Mouse (Mus musculus) ES-E14 (cell line): Measurements from ENCODE around the gene Teddm3.

Experiments used
- CHD2 ChIP-seq: IDR thresholded peaks from 2 replicates; pipeline ENCODE4 v1.6.1; 2014; ENCODE audit warnings: mild to moderate bottlenecking, low read depth, low read length, inconsistent platforms
- ZC3H11A ChIP-seq: IDR thresholded peaks from 2 replicates; pipeline ENCODE4 v1.6.1; 2012; ENCODE audit warnings: low read depth, mild to moderate bottlenecking, inconsistent platforms, low read length, borderline replicate concordance

GRCm38 (mm10) chr16:21198529-21198928 lies 44.7 kb upstream of the Teddm3 start:
- TF ChIP-seq ZC3H11A: peak; percentile 71; the same call in 1 of the 2 replicates
- TF ChIP-seq CHD2: no peak
